Mouse (Mus musculus) myocyte (in vitro differentiated cells): ENCODE results near the gene Tespa1. TPM values are rescaled to one million over a fixed set of nuclear protein-coding genes. Genes with fewer than 3 reads are reported as not detected.
"Not testable (repeated sequence)": the region's sequence is repeated elsewhere in the genome, so short reads cannot be mapped to it uniquely, and the experiment has no call there.

ENCODE experiments used
- H3K27me3 ChIP-seq: one replicate; pipeline ENCODE4 v1.6.1; 2011; ENCODE audit not compliant: control insufficient read depth, insufficient read depth, insufficient read length
- H3K36me3 ChIP-seq: one replicate; pipeline ENCODE4 v1.6.1; 2011; ENCODE audit not compliant: control insufficient read depth, insufficient read depth
- H3K4me2 ChIP-seq: one replicate; pipeline ENCODE4 v1.6.1; 2011; ENCODE audit warnings: low read depth, control low read depth
- H3K4me3 ChIP-seq: one replicate; pipeline ENCODE4 v1.5.1; 2011; ENCODE audit warnings: mild to moderate bottlenecking, control low read depth, moderate library complexity
- H3K79me2 ChIP-seq: one replicate; pipeline ENCODE4 v1.6.1; 2011; ENCODE audit not compliant: control insufficient read depth, insufficient read depth
- H3ac ChIP-seq: one replicate; pipeline ENCODE4 v1.6.1; 2011; ENCODE audit not compliant: control insufficient read depth, insufficient read length
- CEBPB ChIP-seq: IDR thresholded peaks from 2 replicates; pipeline ENCODE4 v1.6.1; 2011; ENCODE audit warnings: mild to moderate bottlenecking, moderate library complexity; ENCODE audit not compliant: poor library complexity, insufficient read depth, severe bottlenecking
- E2F4 ChIP-seq: IDR thresholded peaks from one replicate; pipeline ENCODE4 v1.6.1; 2011; ENCODE audit warnings: mild to moderate bottlenecking, control low read depth, moderate library complexity; ENCODE audit not compliant: insufficient read depth
- MAX ChIP-seq: IDR thresholded peaks from one replicate; pipeline ENCODE4 v1.6.1; 2011; ENCODE audit warnings: low read depth, mild to moderate bottlenecking, control low read depth
- MYOD1 ChIP-seq, 3 experiments: IDR thresholded peaks; one replicate each; pipeline ENCODE4 v1.6.1; 2011; ENCODE audit warnings: control low read depth in 2 of 3, low read depth in 2 of 3, mild to moderate bottlenecking in 2 of 3, moderate library complexity in 1 of 3; ENCODE audit not compliant: insufficient read length in 2 of 3, control insufficient read depth in 1 of 3
- MYOG ChIP-seq, 3 experiments: IDR thresholded peaks; one replicate each; pipeline ENCODE4 v1.6.1; 2011; ENCODE audit warnings: control low read depth in 2 of 3, low read depth in 2 of 3, mild to moderate bottlenecking in 2 of 3; ENCODE audit not compliant: insufficient read length in 2 of 3, control insufficient read depth in 1 of 3, insufficient read depth in 1 of 3
- POLR2A ChIP-seq: IDR thresholded peaks from one replicate; pipeline ENCODE4 v1.6.1; 2011; ENCODE audit warnings: low read depth, mild to moderate bottlenecking, control low read depth, moderate library complexity; ENCODE audit not compliant: insufficient read length
- POLR2AphosphoS2 ChIP-seq: IDR thresholded peaks from one replicate; pipeline ENCODE4 v1.6.1; 2011; ENCODE audit warnings: low read depth, control low read depth; ENCODE audit not compliant: insufficient read length
- REST ChIP-seq: IDR thresholded peaks from one replicate; pipeline ENCODE4 v1.6.1; 2011; ENCODE audit warnings: mild to moderate bottlenecking, control low read depth, moderate library complexity; ENCODE audit not compliant: insufficient read depth, insufficient read length
- SRF ChIP-seq: IDR thresholded peaks from one replicate; pipeline ENCODE4 v1.6.1; 2011; ENCODE audit warnings: low read depth; ENCODE audit not compliant: control insufficient read depth, insufficient read length
- TCF12 ChIP-seq: IDR thresholded peaks from one replicate; pipeline ENCODE4 v1.6.1; 2011; ENCODE audit warnings: mild to moderate bottlenecking, control low read depth; ENCODE audit not compliant: poor library complexity, insufficient read depth, severe bottlenecking
- TCF3 ChIP-seq: IDR thresholded peaks from one replicate; pipeline ENCODE4 v1.6.1; 2011; ENCODE audit warnings: low read depth, control low read depth; ENCODE audit not compliant: insufficient read length
- USF1 ChIP-seq: IDR thresholded peaks from one replicate; pipeline ENCODE4 v1.6.1; 2011; ENCODE audit warnings: low read depth, mild to moderate bottlenecking, control low read depth, moderate library complexity
- polyA plus RNA-seq: library from polyadenylated mRNA; unstranded; fragments of >200 nt; fragmentation: generic; extraction: Trizol; gene quantifications from one replicate; pipeline ENCODE4 v1.2.1, GENCODE M21; 2012; ENCODE audit warnings: missing spikeins

The Tespa1 gene
- polyA plus RNA-seq, 1 experiment = not detected

GRCm38 (mm10) chr10:130322062-130322461, 608 bp upstream of the Tespa1 start:
- no peak overlapping the region for H3ac ChIP-seq
- no peak overlapping the region for H3K4me3 ChIP-seq
- H3K36me3 ChIP-seq = no peaks in the 10 kb centered on the region
- TF ChIP-seq REST = no peak
- TF ChIP-seq MAX = no peak
- TF ChIP-seq POLR2AphosphoS2 = no peak
- TF ChIP-seq TCF3 = no peak
- TF ChIP-seq MYOG (IDR thresholded peaks at IDR 0.05; ENCODE audit: control insufficient read depth in 1 of 3, insufficient read depth in 1 of 3, insufficient read length in 2 of 3, low read depth in 2 of 3) = no peak
- TF ChIP-seq TCF12 = no peak
- no peak for TF ChIP-seq USF1
- no peaks in the 10 kb centered on the region for H3K27me3 ChIP-seq
- no peaks in the 10 kb centered on the region for H3K79me2 ChIP-seq
- H3K4me2 ChIP-seq = no peak overlapping the region

GRCm38 (mm10) chr10:130324243-130324642, 1.6 kb downstream of the Tespa1 start:
- Histone ChIP-seq H3K36me3 (no peaks in the 10 kb centered on the region), H3K4me3 (no peak overlapping the region), H3ac (no peak overlapping the region), H3K79me2 (no peaks in the 10 kb centered on the region), H3K4me2 (no peak overlapping the region), H3K27me3 (no peaks in the 10 kb centered on the region)
- TF ChIP-seq MYOG (IDR thresholded peaks at IDR 0.05; ENCODE audit: control insufficient read depth in 1 of 3, insufficient read depth in 1 of 3, insufficient read length in 2 of 3, low read depth in 2 of 3) = no peak
- TF ChIP-seq REST = no peak
- TF ChIP-seq CEBPB = no peak
- no peak for TF ChIP-seq MYOD1 (IDR thresholded peaks at IDR 0.05; ENCODE audit: control insufficient read depth in 1 of 3, insufficient read length in 2 of 3, low read depth in 2 of 3)
- no peak for TF ChIP-seq TCF12
- no peak for TF ChIP-seq MAX
- TF ChIP-seq E2F4 = no peak
- no peak for TF ChIP-seq POLR2A

- Histone ChIP-seq H3K4me3 (no peak overlapping the region), H3K79me2 (no peaks in the 10 kb centered on the region), H3ac (no peak overlapping the region), H3K4me2 (no peak overlapping the region), H3K36me3 (no peaks in the 10 kb centered on the region), H3K27me3 (no peaks in the 10 kb centered on the region)
- TF ChIP-seq POLR2AphosphoS2 = no peak
- TF ChIP-seq CEBPB = no peak
- no peak for TF ChIP-seq POLR2A
- TF ChIP-seq MYOD1 (IDR thresholded peaks at IDR 0.05; ENCODE audit: control insufficient read depth in 1 of 3, insufficient read length in 2 of 3, low read depth in 2 of 3) = no peak
- TF ChIP-seq E2F4 = no peak
- no peak for TF ChIP-seq MAX
- TF ChIP-seq USF1 = no peak
- TF ChIP-seq SRF = no peak
- TF ChIP-seq MYOG (IDR thresholded peaks at IDR 0.05; ENCODE audit: control insufficient read depth in 1 of 3, insufficient read depth in 1 of 3, insufficient read length in 2 of 3, low read depth in 2 of 3) = no peak
- no peak for TF ChIP-seq TCF12
- TF ChIP-seq REST = no peak
- no peak for TF ChIP-seq TCF3
Observed at GRCm38 (mm10) chr10:130330711-130331110, 8.0 kb downstream of the Tespa1 start.

- Histone ChIP-seq H3K27me3 (no peaks in the 10 kb centered on the region), H3K4me2 (no peak overlapping the region), H3K4me3 (no peak overlapping the region), H3K79me2 (no peaks in the 10 kb centered on the region), H3ac (no peak overlapping the region), H3K36me3 (no peaks in the 10 kb centered on the region)
- TF ChIP-seq MYOD1 (IDR thresholded peaks at IDR 0.05; ENCODE audit: control insufficient read depth in 1 of 3, insufficient read length in 2 of 3, low read depth in 2 of 3) (no peak), REST (no peak), TCF12 (no peak), MYOG (IDR thresholded peaks at IDR 0.05; ENCODE audit: control insufficient read depth in 1 of 3, insufficient read depth in 1 of 3, insufficient read length in 2 of 3, low read depth in 2 of 3) (no peak), SRF (no peak), CEBPB (no peak), POLR2AphosphoS2 (no peak), TCF3 (no peak)
Observed at GRCm38 (mm10) chr10:130336385-130336784, 13.7 kb downstream of the Tespa1 start.

- no peak overlapping the region for H3K4me3 ChIP-seq
- no peaks in the 10 kb centered on the region for H3K36me3 ChIP-seq
Observed at GRCm38 (mm10) chr10:130337581-130337980, 14.9 kb downstream of the Tespa1 start.

GRCm38 (mm10) chr10:130340050-130340449, 17.4 kb downstream of the Tespa1 start:
- not testable (repeated sequence) for H3K36me3 ChIP-seq, H3K4me2 ChIP-seq, H3K4me3 ChIP-seq, H3K27me3 ChIP-seq, H3ac ChIP-seq, H3K79me2 ChIP-seq

More at GRCm38 (mm10) chr10:130337581-130337980, 14.9 kb downstream of the Tespa1 start:
- Histone ChIP-seq H3K4me2 (no peak overlapping the region), H3ac (no peak overlapping the region), H3K27me3 (no peaks in the 10 kb centered on the region), H3K79me2 (no peaks in the 10 kb centered on the region)
- TF ChIP-seq E2F4 = no peak
- TF ChIP-seq USF1 = no peak
- no peak for TF ChIP-seq MYOG (IDR thresholded peaks at IDR 0.05; ENCODE audit: control insufficient read depth in 1 of 3, insufficient read depth in 1 of 3, insufficient read length in 2 of 3, low read depth in 2 of 3)
- TF ChIP-seq POLR2A = no peak
- no peak for TF ChIP-seq MYOD1 (IDR thresholded peaks at IDR 0.05; ENCODE audit: control insufficient read depth in 1 of 3, insufficient read length in 2 of 3, low read depth in 2 of 3)
- TF ChIP-seq REST = no peak
